16 mouse cellular contexts compared by ENCODE assay signal in the genomic region with DNA sequence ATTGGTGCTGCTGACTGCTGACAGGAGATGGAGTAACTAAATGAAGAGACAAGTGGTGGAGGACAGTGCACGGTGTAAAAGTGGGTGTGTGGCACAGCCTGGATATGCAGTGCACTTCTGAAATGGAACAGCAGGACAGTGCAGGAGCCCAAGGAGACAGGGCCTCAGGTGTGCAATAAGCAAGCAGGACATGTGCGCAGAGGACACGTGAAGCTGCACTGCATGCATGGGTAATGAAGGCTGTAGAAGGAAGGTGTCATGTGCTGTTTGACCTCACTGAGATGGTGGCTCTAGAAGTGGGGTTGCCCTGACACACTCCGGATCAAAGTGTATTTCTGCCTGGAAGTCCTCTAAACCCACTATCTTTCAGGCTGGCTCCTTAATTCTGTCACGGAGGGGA. TPM values are rescaled to one million over a fixed set of nuclear protein-coding genes. Genes with fewer than 3 reads are reported as not detected.
DNase-seq lines count a peak whose midpoint lies in the region; ATAC-seq and TF ChIP-seq lines count a peak whose summit lies in the region.
"Had no signal": no experiment of that assay in that cellular context is flagged by ENCODE, and none has a peak within 500 bp of the region (broad histone marks: within the 10 kb centered on the region; RNA-seq: fewer than 3 reads in every experiment).

No protein-coding gene starts in this region.

- H3K27me3 ChIP-seq in forebrain, embryonic 11.5 days (ENCODE audit: control insufficient read depth, insufficient read depth, low read length) = no peaks in the 10 kb centered on the region
- H3K27me3 ChIP-seq in forebrain, postnatal 0 days (ENCODE audit: insufficient read depth, low read length) = no peaks in the 10 kb centered on the region
- H3K27me3 ChIP-seq in neural tube, embryonic 14.5 days (ENCODE audit: control insufficient read depth, insufficient read depth, low read length) = no peaks in the 10 kb centered on the region
- no peaks in the 10 kb centered on the region for H3K27me3 ChIP-seq in stomach, embryonic 16.5 days (ENCODE audit: control insufficient read depth, insufficient read depth, low read length)
- H3K27me3 ChIP-seq in midbrain, embryonic 16.5 days (ENCODE audit: control insufficient read depth, insufficient read depth, low read depth, low read length) = no peaks in the 10 kb centered on the region
- H3K27me3 ChIP-seq: liver, embryonic 13.5 days; midbrain, embryonic 13.5 days; neural tube, embryonic 15.5 days had no signal

- no peak overlapping the region for H3K4me2 ChIP-seq in forebrain, embryonic 11.5 days (ENCODE audit: low read depth, low read length, severe bottlenecking)
- no peak overlapping the region for H3K4me2 ChIP-seq in forebrain, postnatal 0 days (ENCODE audit: low read depth)
- H3K4me2 ChIP-seq in neural tube, embryonic 14.5 days (ENCODE audit: low read depth, low read length) = no peak overlapping the region
- H3K4me2 ChIP-seq in stomach, embryonic 16.5 days (ENCODE audit: low read depth, low read length) = no peak overlapping the region
- no peak overlapping the region for H3K4me2 ChIP-seq in midbrain, embryonic 16.5 days (ENCODE audit: low read length)
- H3K4me2 ChIP-seq: liver, embryonic 13.5 days; midbrain, embryonic 13.5 days; neural tube, embryonic 15.5 days had no signal

- WGBS in forebrain, embryonic 11.5 days = 85% methylated on average over 5 of the region's 5 CpGs
- 89% methylated on average over 5 of the region's 5 CpGs for WGBS in forebrain, postnatal 0 days
- 85% methylated on average over 5 of the region's 5 CpGs for WGBS in neural tube, embryonic 14.5 days
- 80% methylated on average over 5 of the region's 5 CpGs for WGBS in stomach, embryonic 16.5 days
- WGBS in midbrain, embryonic 16.5 days = 90% methylated on average over 5 of the region's 5 CpGs

- ATAC-seq in forebrain, embryonic 11.5 days (replicated peaks; ENCODE audit: low FRiP score) = 0 out of 2 replicates have a peak, but pooled peaks have one; percentile 9
- ATAC-seq in forebrain, postnatal 0 days = no peak
- ATAC-seq in neural tube, embryonic 14.5 days (ENCODE audit: low read depth) = 0 out of 2 replicates have a peak, but pooled peaks have one; percentile 22
- ATAC-seq in stomach, embryonic 16.5 days (ENCODE audit: insufficient read depth, low FRiP score) = no peak
- no peak for ATAC-seq in midbrain, embryonic 16.5 days
- ATAC-seq: midbrain, embryonic 13.5 days had no signal

- no peak overlapping the region for H3K27ac ChIP-seq in forebrain, embryonic 11.5 days (ENCODE audit: low read depth, low read length)
- no peak overlapping the region for H3K27ac ChIP-seq in forebrain, postnatal 0 days (ENCODE audit: low read depth, low read length)
- H3K27ac ChIP-seq in neural tube, embryonic 14.5 days (ENCODE audit: low read depth, low read length) = no peak overlapping the region
- H3K27ac ChIP-seq in stomach, embryonic 16.5 days (ENCODE audit: low read length) = peak overlapping the region; percentile 62; the same call in 1 of the 2 replicates
- no peak overlapping the region for H3K27ac ChIP-seq in midbrain, embryonic 16.5 days (ENCODE audit: low read length)
- H3K27ac ChIP-seq: liver, embryonic 13.5 days; midbrain, embryonic 13.5 days; neural tube, embryonic 15.5 days had no signal

- H3K9ac ChIP-seq in forebrain, embryonic 11.5 days (ENCODE audit: low read length) = no peak overlapping the region
- H3K9ac ChIP-seq in forebrain, postnatal 0 days = no peak overlapping the region
- no peak overlapping the region for H3K9ac ChIP-seq in neural tube, embryonic 14.5 days (replicated peaks; ENCODE audit: low read depth, low read length)
- H3K9ac ChIP-seq in stomach, embryonic 16.5 days (ENCODE audit: low read length) = no peak overlapping the region
- no peak overlapping the region for H3K9ac ChIP-seq in midbrain, embryonic 16.5 days (ENCODE audit: low read depth, low read length)
- H3K9ac ChIP-seq: liver, embryonic 13.5 days; midbrain, embryonic 13.5 days; neural tube, embryonic 15.5 days had no signal

- DNase-seq in forebrain, embryonic 11.5 days (ENCODE audit: low spot score) = no peak
- no peak for DNase-seq in forebrain, postnatal 0 days
- no peak for DNase-seq in neural tube, embryonic 10.5 days (ENCODE audit: extremely low spot score, low spot score)
- DNase-seq in kidney, adult 9 months = peak; percentile 67
- no peak for DNase-seq in cerebellum, adult 18-20 months
- DNase-seq: cerebellum, adult 11 months; liver, embryonic 13.5 days; lung, postnatal 14 days had no signal

- peaks cover 3% of the 10 kb centered on the region; the same call in 1 of the 2 replicates for H3K36me3 ChIP-seq in forebrain, embryonic 11.5 days (ENCODE audit: control insufficient read depth, insufficient read depth, low read length)
- peaks cover 26% of the 10 kb centered on the region for H3K36me3 ChIP-seq in forebrain, postnatal 0 days (ENCODE audit: insufficient read depth)
- peaks cover 16% of the 10 kb centered on the region for H3K36me3 ChIP-seq in neural tube, embryonic 14.5 days (ENCODE audit: control insufficient read depth, insufficient read depth, low read length)
- H3K36me3 ChIP-seq in stomach, embryonic 16.5 days (ENCODE audit: control insufficient read depth, insufficient read depth, low read length) = peaks cover 4% of the 10 kb centered on the region; the same call in 1 of the 2 replicates
- peaks cover 16% of the 10 kb centered on the region for H3K36me3 ChIP-seq in midbrain, embryonic 16.5 days (ENCODE audit: control insufficient read depth, insufficient read depth, low read length)

- no peak for TF ChIP-seq CTCF in forebrain, postnatal 0 days (IDR thresholded peaks at IDR 0.05; ENCODE audit: low read depth)

- H3K4me1 ChIP-seq in forebrain, embryonic 11.5 days (replicated peaks; ENCODE audit: control insufficient read depth, insufficient read depth, low read length) = no peaks in the 10 kb centered on the region
- no peaks in the 10 kb centered on the region for H3K4me1 ChIP-seq in forebrain, postnatal 0 days (ENCODE audit: insufficient read depth)
- no peaks in the 10 kb centered on the region for H3K4me1 ChIP-seq in neural tube, embryonic 14.5 days (ENCODE audit: control insufficient read depth, insufficient read depth, low read length)
- peaks cover 7% of the 10 kb centered on the region; the same call in 1 of the 2 replicates for H3K4me1 ChIP-seq in stomach, embryonic 16.5 days (ENCODE audit: control insufficient read depth, insufficient read depth, low read length)
- no peaks in the 10 kb centered on the region for H3K4me1 ChIP-seq in midbrain, embryonic 16.5 days (ENCODE audit: control insufficient read depth, insufficient read depth, low read length)

- no peaks in the 10 kb centered on the region for H3K9me3 ChIP-seq in forebrain, embryonic 11.5 days (ENCODE audit: control insufficient read depth, low read length)
- H3K9me3 ChIP-seq in forebrain, postnatal 0 days (ENCODE audit: low read length) = no peaks in the 10 kb centered on the region
- H3K9me3 ChIP-seq in neural tube, embryonic 14.5 days (ENCODE audit: control insufficient read depth, low read length) = no peaks in the 10 kb centered on the region
- no peaks in the 10 kb centered on the region for H3K9me3 ChIP-seq in stomach, embryonic 16.5 days (replicated peaks; ENCODE audit: control insufficient read depth, low read length)
- H3K9me3 ChIP-seq in midbrain, embryonic 16.5 days (replicated peaks; ENCODE audit: control insufficient read depth, low read length, poor library complexity, severe bottlenecking) = no peaks in the 10 kb centered on the region
- H3K9me3 ChIP-seq: liver, embryonic 13.5 days; midbrain, embryonic 13.5 days; neural tube, embryonic 15.5 days had no signal

- no peak overlapping the region for H3K4me3 ChIP-seq in forebrain, embryonic 11.5 days (ENCODE audit: low read depth, low read length)
- no peak overlapping the region for H3K4me3 ChIP-seq in forebrain, postnatal 0 days (ENCODE audit: low read depth, low read length)
- H3K4me3 ChIP-seq in neural tube, embryonic 14.5 days (ENCODE audit: low read depth, low read length) = no peak overlapping the region
- H3K4me3 ChIP-seq in stomach, embryonic 16.5 days (replicated peaks; ENCODE audit: low read length) = no peak overlapping the region
- no peak overlapping the region for H3K4me3 ChIP-seq in midbrain, embryonic 16.5 days (ENCODE audit: low read depth, low read length)
- H3K4me3 ChIP-seq: erythroblast, embryonic 14.5 days; liver, embryonic 13.5 days; midbrain, embryonic 13.5 days; neural tube, embryonic 15.5 days had no signal

RNA-seq across cellular contexts. Expression of a gene that starts 15.4 kb away (rescaled TPM):
- polyA plus RNA-seq in forebrain, embryonic 11.5 days (2014; fragmentation: Nextera tagmentation; extraction: Ambion mirVana) = 10.2 and 12.2 TPM in 2 replicates
- 4.4 and 8.4 TPM in 2 replicates for total RNA-seq in forebrain, postnatal 0 days (2014; rRNA removed)
- polyA plus RNA-seq in forebrain, postnatal 0 days (2015; fragmentation: Nextera tagmentation; extraction: Ambion mirVana) = 4.0 and 4.9 TPM in 2 replicates
- 2.2 and 2.5 TPM in 2 replicates for polyA plus RNA-seq in neural tube, embryonic 14.5 days (2014; fragmentation: Nextera tagmentation; extraction: Ambion mirVana)
- 15.3 and 17.8 TPM in 2 replicates for polyA plus RNA-seq in stomach, embryonic 16.5 days (2015; fragmentation: Nextera tagmentation; extraction: Ambion mirVana)
- polyA plus RNA-seq in midbrain, embryonic 16.5 days (2015; fragmentation: Nextera tagmentation; extraction: Ambion mirVana) = 3.6 and 4.1 TPM in 2 replicates

RNA-seq across cellular contexts. Expression of a gene that starts 22.0 kb away (rescaled TPM):
- polyA plus RNA-seq in forebrain, embryonic 11.5 days (2014; fragmentation: Nextera tagmentation; extraction: Ambion mirVana) = 134 and 148 TPM in 2 replicates
- total RNA-seq in forebrain, postnatal 0 days (2014; rRNA removed) = 64.2 and 66.9 TPM in 2 replicates
- polyA plus RNA-seq in forebrain, postnatal 0 days (2015; fragmentation: Nextera tagmentation; extraction: Ambion mirVana) = 171 and 177 TPM in 2 replicates
- 155 and 174 TPM in 2 replicates for polyA plus RNA-seq in neural tube, embryonic 14.5 days (2014; fragmentation: Nextera tagmentation; extraction: Ambion mirVana)
- 67.7 and 69.2 TPM in 2 replicates for polyA plus RNA-seq in stomach, embryonic 16.5 days (2015; fragmentation: Nextera tagmentation; extraction: Ambion mirVana)
- 155 and 157 TPM in 2 replicates for polyA plus RNA-seq in midbrain, embryonic 16.5 days (2015; fragmentation: Nextera tagmentation; extraction: Ambion mirVana)

RNA-seq across cellular contexts. Expression of a gene that starts 52.8 kb away (rescaled TPM):
- 3.2 and 4.0 TPM in 2 replicates for polyA plus RNA-seq in forebrain, embryonic 11.5 days (2014; fragmentation: Nextera tagmentation; extraction: Ambion mirVana)
- total RNA-seq in forebrain, postnatal 0 days (2014; rRNA removed) = 28.0 and 36.7 TPM in 2 replicates
- 30.0 and 33.5 TPM in 2 replicates for polyA plus RNA-seq in forebrain, postnatal 0 days (2015; fragmentation: Nextera tagmentation; extraction: Ambion mirVana)
- polyA plus RNA-seq in neural tube, embryonic 14.5 days (2014; fragmentation: Nextera tagmentation; extraction: Ambion mirVana) = 27.4 and 36.4 TPM in 2 replicates
- polyA plus RNA-seq in stomach, embryonic 16.5 days (2015; fragmentation: Nextera tagmentation; extraction: Ambion mirVana) = 0.84 and 1.0 TPM in 2 replicates
- polyA plus RNA-seq in midbrain, embryonic 16.5 days (2015; fragmentation: Nextera tagmentation; extraction: Ambion mirVana) = 26.6 and 29.7 TPM in 2 replicates
- total RNA-seq: hematopoietic stem cell, adult 5-6 weeks; MEL had no signal

Comparison
In these comparisons a context has a peak if more than half of its experiments do, and no peak if none do; other contexts are left out.
1. ATAC-seq: peak in forebrain, embryonic 11.5 days (single experiment) and neural tube, embryonic 14.5 days (single experiment); none in forebrain, postnatal 0 days (single experiment), stomach, embryonic 16.5 days (single experiment) and midbrain, embryonic 16.5 days (single experiment).